Mouse (Mus musculus) heart, embryonic 16.5 days (tissue): ENCODE measurements around the gene Scnn1b. TPM values are rescaled to one million over a fixed set of nuclear protein-coding genes. Genes with fewer than 3 reads are reported as not detected.

Experiments used
- ATAC-seq: fragments of 200-750 bp; cut with Nextera tagmentation; replicated peaks from 2 replicates; pipeline ENCODE4 v1.8.0; 2017; ENCODE audit warnings: moderate number of reproducible peaks; ENCODE audit not compliant: insufficient read depth, low FRiP score; ENCODE audit errors: extremely low read depth
- H3K27ac ChIP-seq: fragments of 300-500 bp; sonication (generic); 2 replicates; pipeline ENCODE4 v1.5.1; 2014; ENCODE audit warnings: mild to moderate bottlenecking, low read length, control low read depth, moderate library complexity
- H3K27me3 ChIP-seq: fragments of 300-500 bp; sonication (generic); 2 replicates; pipeline ENCODE4 v1.6.1; 2014; ENCODE audit warnings: low read length, mixed read lengths; ENCODE audit not compliant: control insufficient read depth, insufficient read depth
- H3K36me3 ChIP-seq: fragments of 300-500 bp; sonication (generic); 2 replicates; pipeline ENCODE4 v1.6.1; 2014; ENCODE audit not compliant: control insufficient read depth, insufficient read depth
- H3K4me1 ChIP-seq: fragments of 300-500 bp; sonication (generic); 2 replicates; pipeline ENCODE4 v1.6.1; 2014; ENCODE audit warnings: low read length, mixed read lengths; ENCODE audit not compliant: control insufficient read depth, insufficient read depth
- H3K4me2 ChIP-seq: fragments of 300-500 bp; sonication (generic); 2 replicates; pipeline ENCODE4 v1.6.1; 2014; ENCODE audit warnings: low read depth, mild to moderate bottlenecking, control low read depth, low read length
- H3K4me3 ChIP-seq: fragments of 300-500 bp; sonication (generic); 2 replicates; pipeline ENCODE4 v1.5.1; 2014; ENCODE audit warnings: mild to moderate bottlenecking, control low read depth, low read length
- H3K9ac ChIP-seq: fragments of 300-500 bp; sonication (generic); 2 replicates; pipeline ENCODE4 v1.6.1; 2014; ENCODE audit warnings: low read length, control low read depth
- H3K9me3 ChIP-seq: fragments of 300-500 bp; sonication (generic); replicated peaks from 2 replicates; pipeline ENCODE4 v1.6.1; 2016; ENCODE audit warnings: low read length; ENCODE audit not compliant: control insufficient read depth
- WGBS: fragments of 180-500 bp; shearing (Covaris S2); extraction: QIAGEN DNeasy Blood & Tissue Kit; methylation state at CpG from one replicate; pipeline ENCODE4 v1.1.7; 2014; 5-methylcytosine and 5-hydroxymethylcytosine counted together
- polyA plus RNA-seq: library from polyadenylated mRNA; unstranded; fragments of >200 nt; fragmentation: Nextera tagmentation; extraction: Ambion mirVana; gene quantifications from 2 replicates; pipeline ENCODE4 v1.2.1, GENCODE M21; 2015

Scnn1b gene
- polyA plus RNA-seq, 1 experiment from 2014 or later = 0.49 TPM

DNA sequence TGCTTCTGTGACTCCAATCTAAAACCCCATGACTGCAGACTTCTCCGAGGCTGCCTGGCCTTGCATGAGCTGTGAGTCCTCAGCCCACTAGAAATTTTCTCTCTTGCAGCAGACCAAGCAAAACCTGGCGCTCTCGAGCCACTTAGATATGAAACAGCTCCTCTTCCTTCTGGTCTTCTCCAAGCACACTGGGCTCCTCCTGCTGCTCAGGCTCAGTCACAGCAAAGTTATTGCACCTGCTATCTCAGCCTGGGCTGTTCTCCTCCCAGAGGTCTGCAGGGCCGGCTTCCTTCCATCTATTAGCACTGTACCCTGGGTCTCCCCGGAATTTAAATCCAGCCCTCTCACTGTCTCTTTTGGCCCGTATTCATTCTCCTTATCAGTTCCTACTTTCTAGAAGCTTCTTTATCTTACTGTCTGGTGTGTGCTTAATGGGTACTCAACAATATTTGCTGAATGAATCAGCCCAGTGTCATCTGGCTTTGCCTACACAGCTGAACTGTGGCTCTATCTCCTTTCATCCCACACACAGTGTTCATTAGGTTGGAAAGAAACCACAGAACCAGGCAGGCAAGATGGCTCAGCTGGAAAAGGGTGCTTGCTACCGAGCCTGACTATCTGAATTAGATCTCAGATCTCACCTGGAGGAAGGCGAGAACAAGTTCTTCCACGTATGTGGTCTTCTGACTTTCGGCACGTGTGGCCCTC is 7.5 kb upstream of the Scnn1b start:
- Histone ChIP-seq H3K36me3 (no peaks in the 10 kb centered on the region), H3K27ac (no peak overlapping the region), H3K27me3 (no peaks in the 10 kb centered on the region), H3K9ac (no peak overlapping the region), H3K4me1 (no peaks in the 10 kb centered on the region), H3K9me3 (no peaks in the 10 kb centered on the region), H3K4me3 (no peak overlapping the region), H3K4me2 (no peak overlapping the region)
- WGBS = 61% methylated on average over 11 of the region's 11 CpGs
- ATAC-seq = peak; percentile 65

DNA sequence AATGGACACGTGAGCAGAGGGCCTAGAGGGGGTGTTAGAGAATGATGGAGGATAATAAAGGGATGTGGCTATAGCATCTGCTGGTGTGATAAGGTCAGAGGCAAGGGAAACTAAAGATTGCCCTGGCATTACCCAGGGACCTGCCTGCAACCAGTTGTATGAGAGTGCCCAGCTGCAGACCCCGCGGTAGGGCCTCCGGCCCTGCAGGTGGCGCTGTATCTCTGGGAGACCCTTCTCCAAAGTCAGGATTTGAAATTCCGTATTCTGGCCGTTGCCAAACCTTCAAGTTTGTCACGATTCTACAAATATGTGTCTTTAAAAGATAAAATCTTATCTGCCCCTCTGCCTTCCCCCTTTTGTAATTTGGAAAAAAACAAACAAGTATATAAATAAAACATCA is 5.9 kb upstream of the Scnn1b start:
- Histone ChIP-seq H3K9me3 (no peaks in the 10 kb centered on the region), H3K4me3 (no peak overlapping the region), H3K4me2 (no peak overlapping the region), H3K4me1 (no peaks in the 10 kb centered on the region), H3K27me3 (peaks cover 8% of the 10 kb centered on the region), H3K9ac (no peak overlapping the region), H3K36me3 (no peaks in the 10 kb centered on the region), H3K27ac (no peak overlapping the region)
- no peak for ATAC-seq
- 69% methylated on average over 8 of the region's 8 CpGs for WGBS

DNA sequence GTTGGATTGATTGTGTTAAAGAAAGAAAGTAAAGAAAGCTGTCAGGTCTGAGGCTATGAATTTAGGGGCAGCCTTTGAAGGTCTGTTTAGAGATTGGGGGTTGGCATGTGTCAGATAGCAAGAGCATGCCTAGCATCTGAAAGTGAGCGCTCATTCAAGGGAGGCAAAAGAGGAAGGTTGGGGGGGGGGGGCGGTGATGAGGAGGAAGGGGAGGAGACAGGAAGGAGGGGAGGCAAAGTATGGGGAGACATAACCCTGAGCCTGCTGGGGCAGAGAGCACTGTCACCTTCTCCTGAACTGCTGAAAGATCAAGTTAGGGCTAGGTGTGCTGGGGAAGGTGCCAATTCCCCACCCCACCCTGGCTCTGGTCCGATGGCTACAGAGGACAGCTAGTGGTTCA is 6.8 kb downstream of the Scnn1b start:
- WGBS = 69% methylated on average over 2 of the region's 3 CpGs
- ATAC-seq = no peak
- H3K9me3 ChIP-seq = no peaks in the 10 kb centered on the region
- no peak overlapping the region for H3K4me2 ChIP-seq
- no peaks in the 10 kb centered on the region; the same call in 1 of the 2 replicates for H3K4me1 ChIP-seq
- no peaks in the 10 kb centered on the region for H3K27me3 ChIP-seq
- no peak overlapping the region for H3K4me3 ChIP-seq
- H3K27ac ChIP-seq = no peak overlapping the region
- H3K9ac ChIP-seq = no peak overlapping the region
- no peaks in the 10 kb centered on the region for H3K36me3 ChIP-seq

DNA sequence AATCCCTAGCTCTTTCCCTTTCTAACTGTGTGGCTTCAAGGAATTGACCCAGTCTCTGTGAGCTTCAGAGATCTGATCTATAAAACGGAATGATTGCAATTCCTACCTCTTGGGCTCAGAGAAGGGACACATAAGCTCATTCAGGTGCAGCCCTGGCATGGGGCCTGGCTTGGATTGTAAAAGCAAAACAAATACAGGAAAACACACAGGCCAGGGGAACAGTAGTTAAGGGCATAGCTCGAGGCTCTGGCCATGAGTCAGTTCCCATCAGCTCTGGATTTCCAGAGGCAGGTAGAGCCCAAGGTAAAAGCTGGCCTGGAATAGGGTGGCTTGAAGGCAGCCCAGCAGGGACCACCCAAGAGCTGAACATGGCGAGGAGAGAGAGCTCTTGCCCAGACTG is 9.2 kb downstream of the Scnn1b start:
- Histone ChIP-seq H3K27ac (no peak overlapping the region), H3K4me1 (no peaks in the 10 kb centered on the region; the same call in 1 of the 2 replicates)

DNA sequence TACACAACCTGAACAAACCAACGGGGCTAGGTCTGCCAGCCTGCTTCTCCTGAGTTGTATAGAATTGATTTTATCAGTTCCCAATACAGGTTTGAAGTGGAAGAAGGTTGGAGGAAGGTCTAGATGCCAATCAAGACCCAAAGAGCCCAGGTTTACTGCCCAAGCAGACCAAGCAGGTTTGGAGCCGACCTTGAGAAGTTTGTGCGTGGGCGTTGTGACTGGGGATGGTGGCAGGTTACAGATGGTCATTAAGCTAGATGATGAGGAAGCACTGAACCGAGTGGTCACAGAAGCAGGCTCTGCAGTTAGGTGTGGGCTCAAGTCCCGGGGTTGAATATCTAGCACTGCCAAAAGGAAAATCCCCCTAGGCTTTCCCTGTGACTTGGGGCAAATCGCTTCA is 9.9 kb downstream of the Scnn1b start:
- Histone ChIP-seq H3K36me3 (no peaks in the 10 kb centered on the region), H3K4me1 (no peaks in the 10 kb centered on the region; the same call in 1 of the 2 replicates), H3K9ac (no peak overlapping the region), H3K4me3 (no peak overlapping the region), H3K9me3 (no peaks in the 10 kb centered on the region), H3K27ac (no peak overlapping the region), H3K27me3 (no peaks in the 10 kb centered on the region), H3K4me2 (no peak overlapping the region)
- ATAC-seq = no peak
- WGBS = 82% methylated on average over 7 of the region's 7 CpGs

More for the DNA sequence above, 9.2 kb downstream of the Scnn1b start:
- Histone ChIP-seq H3K36me3 (no peaks in the 10 kb centered on the region), H3K4me2 (no peak overlapping the region), H3K27me3 (no peaks in the 10 kb centered on the region), H3K9ac (no peak overlapping the region), H3K4me3 (no peak overlapping the region), H3K9me3 (no peaks in the 10 kb centered on the region)
- WGBS = 38% methylated on average over 3 of the region's 3 CpGs
- ATAC-seq = no peak

DNA sequence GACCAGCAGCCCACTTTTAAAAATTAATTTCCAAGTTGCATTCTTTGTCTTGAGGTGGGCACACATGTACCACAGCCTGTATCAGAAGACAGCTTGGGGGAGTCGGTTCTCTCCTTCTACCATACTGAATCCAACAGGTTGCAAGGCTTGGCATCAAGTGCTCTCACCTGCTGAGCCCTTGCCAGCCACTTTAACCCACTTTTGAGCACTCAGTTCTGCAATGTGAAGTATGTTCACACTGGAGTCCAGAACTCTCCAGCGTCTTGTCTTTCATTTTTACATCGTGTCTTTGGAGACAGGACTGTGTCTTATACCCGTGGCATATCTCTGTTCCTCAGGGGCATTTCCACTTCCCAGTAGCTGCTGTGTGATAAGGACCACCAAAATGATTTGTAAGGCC is 15.4 kb downstream of the Scnn1b start:
- H3K4me1 ChIP-seq = no peaks in the 10 kb centered on the region
- no peak overlapping the region for H3K9ac ChIP-seq
- H3K27me3 ChIP-seq = no peaks in the 10 kb centered on the region
- H3K4me2 ChIP-seq = no peak overlapping the region
- WGBS = 57% methylated on average over 4 of the region's 4 CpGs
- no peaks in the 10 kb centered on the region for H3K9me3 ChIP-seq
- ATAC-seq = no peak
- no peak overlapping the region for H3K27ac ChIP-seq
- no peak overlapping the region for H3K4me3 ChIP-seq
- no peaks in the 10 kb centered on the region for H3K36me3 ChIP-seq

DNA sequence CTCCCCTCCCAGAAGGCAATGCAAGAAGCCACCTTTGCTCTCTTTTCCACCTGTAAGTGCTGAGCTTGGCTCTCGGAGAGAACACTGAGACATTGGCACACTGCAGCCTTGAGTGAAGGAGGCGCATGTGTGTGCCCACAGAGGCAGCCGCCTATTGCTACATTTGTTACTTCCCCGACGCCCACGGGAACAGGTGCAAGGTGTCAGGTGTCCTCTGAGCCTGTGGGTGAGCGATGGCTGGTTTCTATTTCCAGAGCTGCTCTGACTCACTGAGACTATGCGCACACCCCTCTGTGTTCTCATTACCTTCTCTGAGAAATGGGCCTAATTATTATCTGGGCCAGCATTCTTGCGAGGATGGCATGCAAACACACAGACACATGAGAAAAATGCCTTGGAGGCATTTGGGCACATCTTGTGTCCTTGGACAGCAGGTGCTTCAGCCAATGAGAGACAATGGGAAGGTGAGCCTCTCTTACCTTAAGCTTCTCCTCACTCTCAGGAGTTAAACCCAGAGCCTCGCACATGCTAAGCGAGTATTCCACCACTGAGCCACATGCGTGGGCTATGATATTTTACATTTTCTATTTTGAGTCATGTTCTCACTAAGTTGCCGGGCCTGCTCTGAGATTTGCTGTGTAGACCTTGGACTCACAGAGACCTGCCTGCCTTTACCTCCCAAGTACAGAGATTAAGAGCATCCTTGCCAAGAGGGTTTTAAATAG is 26.0 kb downstream of the Scnn1b start:
- no peak for ATAC-seq
- no peak overlapping the region for H3K4me2 ChIP-seq
- H3K36me3 ChIP-seq = no peaks in the 10 kb centered on the region
- H3K27ac ChIP-seq = no peak overlapping the region
- H3K27me3 ChIP-seq = no peaks in the 10 kb centered on the region
- no peaks in the 10 kb centered on the region for H3K4me1 ChIP-seq
- no peaks in the 10 kb centered on the region; the same call in 1 of the 2 replicates for H3K9me3 ChIP-seq
- H3K9ac ChIP-seq = no peak overlapping the region
- H3K4me3 ChIP-seq = no peak overlapping the region
- 81% methylated on average over 13 of the region's 13 CpGs for WGBS

DNA sequence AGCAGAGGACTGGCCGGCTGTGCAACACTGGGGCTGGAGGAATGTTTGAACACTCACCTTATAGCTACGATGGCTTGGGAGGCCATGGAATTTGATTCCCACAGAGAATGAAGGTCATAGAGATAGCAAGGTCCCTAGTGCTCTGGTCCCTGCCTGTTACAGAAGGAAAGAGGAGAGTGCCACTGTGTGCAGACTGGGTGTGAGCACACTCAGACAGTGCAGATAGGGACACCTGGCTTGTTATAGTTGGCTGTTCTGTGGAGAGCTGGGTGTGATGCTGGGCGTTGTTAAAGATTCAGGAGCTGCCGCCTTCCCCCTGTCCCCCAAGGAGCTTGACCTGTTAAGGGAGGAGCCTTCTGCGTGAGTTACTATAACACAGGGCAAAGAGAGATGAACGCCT is 31.9 kb downstream of the Scnn1b start:
- H3K4me3 ChIP-seq = no peak overlapping the region
- WGBS = 39% methylated on average over 6 of the region's 6 CpGs
- H3K4me1 ChIP-seq = no peaks in the 10 kb centered on the region
- H3K9me3 ChIP-seq = no peaks in the 10 kb centered on the region; the same call in 1 of the 2 replicates
- peaks cover 5% of the 10 kb centered on the region for H3K27me3 ChIP-seq
- H3K9ac ChIP-seq = no peak overlapping the region
- ATAC-seq = no peak
- no peak overlapping the region for H3K27ac ChIP-seq
- H3K4me2 ChIP-seq = no peak overlapping the region
- H3K36me3 ChIP-seq = no peaks in the 10 kb centered on the region

DNA sequence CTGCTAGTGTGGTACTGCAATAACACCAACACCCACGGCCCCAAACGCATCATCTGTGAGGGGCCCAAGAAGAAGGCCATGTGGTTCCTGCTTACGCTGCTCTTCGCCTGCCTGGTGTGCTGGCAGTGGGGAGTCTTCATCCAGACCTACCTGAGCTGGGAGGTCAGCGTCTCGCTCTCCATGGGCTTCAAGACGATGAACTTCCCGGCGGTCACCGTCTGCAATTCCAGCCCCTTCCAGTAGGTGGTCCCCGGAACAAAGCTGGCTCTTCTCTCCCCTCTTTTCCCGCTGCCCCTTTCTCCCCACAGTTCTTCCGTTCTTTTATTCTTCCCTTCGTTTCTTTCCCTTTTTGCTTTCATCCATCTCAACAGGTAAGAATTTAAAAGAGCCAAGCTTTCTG is 34.5 kb downstream of the Scnn1b start:
- Histone ChIP-seq H3K4me1 (peaks cover 14% of the 10 kb centered on the region), H3K4me3 (0 out of 2 replicates have a peak overlapping the region, but pooled peaks have one; percentile 15), H3K9me3 (no peaks in the 10 kb centered on the region), H3K4me2 (peak overlapping the region; percentile 40), H3K9ac (no peak overlapping the region), H3K27me3 (peaks cover 5% of the 10 kb centered on the region), H3K27ac (no peak overlapping the region), H3K36me3 (no peaks in the 10 kb centered on the region)
- no peak for ATAC-seq
- 11% methylated on average over 14 of the region's 14 CpGs for WGBS
